Mouse (Mus musculus) liver, postnatal 0 days (tissue): Measurements from ENCODE around the gene Dlg1. TPM values are rescaled to one million over a fixed set of nuclear protein-coding genes. Genes with fewer than 3 reads are reported as not detected.

Source experiments
- ATAC-seq: fragments of 200-750 bp; cut with Nextera tagmentation; 2 replicates; pipeline ENCODE4 v1.8.0; 2017; ENCODE audit warnings: mild to moderate bottlenecking, moderate library complexity
- DNase-seq: peaks from one replicate; pipeline ENCODE4 v3.0.0-alpha.2; 2016
- H3K27ac ChIP-seq: fragments of 300-500 bp; sonication (generic); 2 replicates; pipeline ENCODE4 v1.5.1; 2014; ENCODE audit warnings: antibody characterized with exemption, moderate library complexity, mild to moderate bottlenecking, low read depth
- H3K27me3 ChIP-seq: fragments of 300-500 bp; sonication (generic); 2 replicates; pipeline ENCODE4 v1.6.1; 2014; ENCODE audit warnings: low read length, control low read depth, mixed read lengths; ENCODE audit not compliant: insufficient read depth
- H3K36me3 ChIP-seq: fragments of 300-500 bp; sonication (generic); replicated peaks from 2 replicates; pipeline ENCODE4 v1.6.1; 2014; ENCODE audit warnings: mild to moderate bottlenecking, control low read depth, low read length, moderate library complexity, mixed read lengths; ENCODE audit not compliant: insufficient read depth
- H3K4me1 ChIP-seq: fragments of 300-500 bp; sonication (generic); 2 replicates; pipeline ENCODE4 v1.6.1; 2014; ENCODE audit warnings: antibody characterized with exemption, mild to moderate bottlenecking, control low read depth; ENCODE audit not compliant: insufficient read depth
- H3K4me2 ChIP-seq: fragments of 300-500 bp; sonication (generic); 2 replicates; pipeline ENCODE4 v1.6.1; 2014; ENCODE audit warnings: low read depth, mild to moderate bottlenecking, low read length, moderate library complexity, mixed read lengths
- H3K4me3 ChIP-seq: fragments of 300-500 bp; sonication (generic); 2 replicates; pipeline ENCODE4 v1.5.1; 2014; ENCODE audit warnings: low read depth, low read length
- H3K9ac ChIP-seq: fragments of 300-500 bp; sonication (generic); replicated peaks from 2 replicates; pipeline ENCODE4 v1.6.1; 2014; ENCODE audit warnings: mild to moderate bottlenecking, moderate library complexity
- H3K9me3 ChIP-seq: fragments of 300-500 bp; sonication (generic); 2 replicates; pipeline ENCODE4 v1.6.1; 2016; ENCODE audit warnings: mild to moderate bottlenecking, control low read depth, low read length, mixed read lengths
- CTCF ChIP-seq: sonication (generic); IDR thresholded peaks from 2 replicates; pipeline ENCODE4 v1.5.1; 2016; ENCODE audit warnings: antibody characterized with exemption, low read depth
- EP300 ChIP-seq: IDR thresholded peaks from 2 replicates; pipeline ENCODE4 v1.6.1; 2016; ENCODE audit warnings: antibody characterized with exemption, low read depth, mild to moderate bottlenecking
- WGBS: fragments of 180-500 bp; shearing (Covaris S2); extraction: QIAGEN DNeasy Blood & Tissue Kit; methylation state at CpG from one replicate; pipeline ENCODE4 v1.1.7; 2014; ENCODE audit not compliant: insufficient replicate concordance; 5-methylcytosine and 5-hydroxymethylcytosine counted together
- polyA plus RNA-seq: library from polyadenylated mRNA; unstranded; fragments of >200 nt; fragmentation: Nextera tagmentation; extraction: Ambion mirVana; gene quantifications from 2 replicates; pipeline ENCODE4 v1.2.1, GENCODE M21; 2015

The Dlg1 gene
- polyA plus RNA-seq, 1 experiment from 2014 or later: 5.6 TPM

GRCm38 (mm10) chr16:31638393-31638792 is 24.9 kb upstream of the Dlg1 start:
- H3K4me1 ChIP-seq: no peaks in the 10 kb centered on the region

GRCm38 (mm10) chr16:31639946-31640345 is 23.3 kb upstream of the Dlg1 start:
- no peak overlapping the region for H3K9ac ChIP-seq
- WGBS: 70% methylated on average over 4 of the region's 4 CpGs
- no peaks in the 10 kb centered on the region for H3K9me3 ChIP-seq
- no peak overlapping the region for H3K27ac ChIP-seq
- TF ChIP-seq CTCF (no peak), EP300 (no peak)
- no peak for DNase-seq
- no peak for ATAC-seq
- H3K4me3 ChIP-seq: no peak overlapping the region
- no peak overlapping the region for H3K4me2 ChIP-seq
- H3K36me3 ChIP-seq: no peaks in the 10 kb centered on the region
- H3K4me1 ChIP-seq: no peaks in the 10 kb centered on the region
- H3K27me3 ChIP-seq: no peaks in the 10 kb centered on the region

More at GRCm38 (mm10) chr16:31638393-31638792, 24.9 kb upstream of the Dlg1 start:
- Histone ChIP-seq H3K27ac (no peak overlapping the region), H3K9me3 (no peaks in the 10 kb centered on the region), H3K36me3 (no peaks in the 10 kb centered on the region), H3K4me2 (no peak overlapping the region), H3K27me3 (no peaks in the 10 kb centered on the region), H3K9ac (no peak overlapping the region), H3K4me3 (no peak overlapping the region)
- no peak for DNase-seq
- TF ChIP-seq EP300 (no peak), CTCF (no peak)
- ATAC-seq: no peak
- 58% methylated on average over 7 of the region's 7 CpGs for WGBS

DNA sequence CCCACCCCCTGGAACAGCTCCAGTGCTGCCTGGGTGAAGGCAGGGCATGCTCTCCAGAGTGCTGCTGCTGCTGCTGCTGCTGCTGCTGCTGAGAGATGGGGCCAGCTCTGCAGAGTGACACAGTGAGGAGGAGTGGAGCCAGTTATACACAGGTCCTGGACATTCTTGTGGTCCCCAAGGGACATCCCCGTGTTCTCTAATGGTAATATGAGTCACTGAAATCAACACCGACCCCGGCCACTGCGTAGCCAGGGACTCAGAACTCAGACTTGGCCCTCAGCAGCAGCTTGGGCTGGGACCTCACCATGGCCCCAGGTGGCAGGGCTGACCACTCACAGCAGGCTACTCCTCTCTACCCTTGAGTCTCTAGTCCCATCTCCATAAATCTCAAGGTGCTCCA is 21.5 kb upstream of the Dlg1 start:
- Histone ChIP-seq H3K9me3 (no peaks in the 10 kb centered on the region), H3K9ac (no peak overlapping the region), H3K4me2 (no peak overlapping the region), H3K27me3 (no peaks in the 10 kb centered on the region), H3K36me3 (no peaks in the 10 kb centered on the region), H3K4me1 (no peaks in the 10 kb centered on the region), H3K4me3 (no peak overlapping the region), H3K27ac (no peak overlapping the region)
- no peak for TF ChIP-seq CTCF
- ATAC-seq: no peak
- DNase-seq: no peak
- WGBS: 81% methylated on average over 4 of the region's 4 CpGs

- no peaks in the 10 kb centered on the region for H3K9me3 ChIP-seq
- H3K4me2 ChIP-seq: no peak overlapping the region
- H3K27me3 ChIP-seq: no peaks in the 10 kb centered on the region
- no peak overlapping the region for H3K9ac ChIP-seq
- H3K4me1 ChIP-seq: peaks cover 4% of the 10 kb centered on the region
- no peak overlapping the region for H3K27ac ChIP-seq
- no peak overlapping the region for H3K4me3 ChIP-seq
- no peak for TF ChIP-seq EP300
- no peak for TF ChIP-seq CTCF
- 73% methylated on average over 7 of the region's 7 CpGs for WGBS
- ATAC-seq (no peak), DNase-seq (no peak)
- H3K36me3 ChIP-seq: no peaks in the 10 kb centered on the region
These were observed 16.0 kb upstream of the Dlg1 start for GRCm38 (mm10) chr16:31647221-31647620.

DNA sequence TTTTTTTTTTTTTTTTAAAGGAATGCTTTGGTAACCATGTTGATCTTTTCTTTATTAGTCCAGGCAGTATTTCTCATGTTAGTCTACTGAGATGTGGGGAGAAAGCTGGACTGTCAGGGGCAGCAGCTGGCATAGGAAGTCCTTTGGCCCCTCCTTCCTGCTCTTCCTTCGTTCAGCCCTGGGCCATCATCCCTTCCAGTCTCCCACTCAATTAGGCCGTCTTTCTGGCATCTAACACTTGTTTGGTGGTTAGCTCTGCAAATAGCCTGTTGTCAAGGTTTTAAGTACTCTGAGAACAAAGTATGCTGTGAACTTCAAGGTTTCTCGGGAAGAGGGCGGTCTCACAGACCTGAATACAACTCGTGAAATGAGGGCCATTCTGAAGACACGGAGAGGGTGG is 12.5 kb upstream of the Dlg1 start:
- Histone ChIP-seq H3K9me3 (no peaks in the 10 kb centered on the region), H3K27ac (no peak overlapping the region), H3K9ac (no peak overlapping the region), H3K4me3 (no peak overlapping the region), H3K36me3 (no peaks in the 10 kb centered on the region), H3K4me1 (peaks cover 4% of the 10 kb centered on the region), H3K4me2 (no peak overlapping the region), H3K27me3 (no peaks in the 10 kb centered on the region)
- ATAC-seq: no peak
- no peak for DNase-seq
- no peak for TF ChIP-seq EP300
- TF ChIP-seq CTCF: no peak
- WGBS: 43% methylated on average over 6 of the region's 6 CpGs

GRCm38 (mm10) chr16:31651541-31651940 is 11.7 kb upstream of the Dlg1 start:
- H3K4me3 ChIP-seq: no peak overlapping the region
- no peaks in the 10 kb centered on the region for H3K36me3 ChIP-seq
- H3K4me2 ChIP-seq: no peak overlapping the region
- 72% methylated on average over 3 of the region's 3 CpGs for WGBS
- no peak overlapping the region for H3K9ac ChIP-seq
- ATAC-seq: peak; percentile 88
- DNase-seq: no peak
- H3K27me3 ChIP-seq: no peaks in the 10 kb centered on the region
- peaks cover 4% of the 10 kb centered on the region for H3K4me1 ChIP-seq
- TF ChIP-seq CTCF: no peak
- no peak for TF ChIP-seq EP300
- no peaks in the 10 kb centered on the region for H3K9me3 ChIP-seq
- no peak overlapping the region for H3K27ac ChIP-seq

DNA sequence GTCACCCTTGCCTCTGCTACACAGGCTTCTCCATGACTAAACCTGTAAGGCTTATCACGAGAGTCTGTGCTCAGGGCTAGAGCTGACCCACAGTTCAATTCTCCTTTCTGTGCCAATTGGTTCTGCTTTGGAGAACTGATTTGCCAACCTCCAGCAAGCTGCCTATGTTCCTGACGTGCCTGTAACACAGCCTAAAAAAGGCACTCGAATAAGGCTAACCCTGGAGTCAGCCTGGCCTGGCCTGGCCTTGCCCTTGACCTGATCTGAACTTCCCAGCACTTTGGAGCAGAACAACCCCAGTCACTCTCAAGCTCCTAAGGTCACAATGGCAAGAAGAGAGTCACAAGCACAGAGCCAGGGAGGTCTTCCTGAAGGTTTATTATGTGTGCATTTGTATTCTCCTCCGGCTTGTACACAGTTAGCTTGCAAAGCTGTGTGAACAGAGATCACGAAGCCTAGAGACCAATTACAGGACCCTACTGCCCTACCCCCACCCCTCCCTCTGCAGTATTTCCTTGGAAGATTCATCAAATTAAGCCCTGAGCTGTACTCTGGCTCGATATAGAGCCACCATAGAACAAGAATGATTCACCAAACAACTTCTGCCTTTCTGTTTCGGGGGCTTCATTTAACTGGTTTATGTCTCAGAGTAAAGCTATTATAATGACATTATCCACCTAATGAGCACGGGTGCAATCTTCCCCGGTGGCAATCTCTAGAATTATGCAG is 11.0 kb upstream of the Dlg1 start:
- 0 out of 2 replicates have a peak overlapping the region, but pooled peaks have one; percentile 19 for H3K27ac ChIP-seq
- DNase-seq: no peak
- WGBS: 59% methylated on average over 9 of the region's 9 CpGs

More for the DNA sequence above, 11.0 kb upstream of the Dlg1 start:
- Histone ChIP-seq H3K4me2 (no peak overlapping the region), H3K4me1 (peaks cover 4% of the 10 kb centered on the region), H3K27me3 (no peaks in the 10 kb centered on the region), H3K9ac (no peak overlapping the region), H3K9me3 (no peaks in the 10 kb centered on the region), H3K4me3 (no peak overlapping the region), H3K36me3 (no peaks in the 10 kb centered on the region)
- ATAC-seq: peak; percentile 55
- no peak for TF ChIP-seq CTCF
